Mouse (Mus musculus) MEL (cell line): ENCODE measurements around the gene Ccnb2. TPM values are rescaled to one million over a fixed set of nuclear protein-coding genes. Genes with fewer than 3 reads are reported as not detected.

Experiments used
- BHLHE40 ChIP-seq: IDR thresholded peaks from 2 replicates; pipeline ENCODE4 v1.6.1; 2012; ENCODE audit warnings: low read depth, mild to moderate bottlenecking, inconsistent platforms, low read length, improper control_type of control experiment, borderline replicate concordance
- CHD1 ChIP-seq: IDR thresholded peaks from 2 replicates; pipeline ENCODE4 v1.6.1; 2012; ENCODE audit warnings: low read depth, mild to moderate bottlenecking, inconsistent platforms, low read length, improper control_type of control experiment
- CTCF ChIP-seq, 3 experiments: IDR thresholded peaks in 2 of 3; conservative IDR thresholded peaks in 1 of 3; 2 replicates each; pipeline ENCODE4 v1.5.1; 2011 to 2012; ENCODE audit warnings: low read length in 3 of 3, low read depth in 2 of 3, mild to moderate bottlenecking in 2 of 3, improper control_type of control experiment in 1 of 3, inconsistent platforms in 1 of 3, mixed read lengths in 1 of 3, moderate library complexity in 1 of 3; ENCODE audit not compliant: control insufficient read depth in 1 of 3, insufficient read depth in 1 of 3, poor library complexity in 1 of 3, severe bottlenecking in 1 of 3
- E2F4 ChIP-seq: IDR thresholded peaks from 2 replicates; pipeline ENCODE4 v1.6.1; 2011; ENCODE audit warnings: low read depth, low read length, improper control_type of control experiment, borderline replicate concordance
- ELF1 ChIP-seq: IDR thresholded peaks from 2 replicates; pipeline ENCODE4 v1.6.1; 2014; ENCODE audit warnings: low read depth, mild to moderate bottlenecking, inconsistent platforms, low read length, improper control_type of control experiment, moderate library complexity
- EP300 ChIP-seq, 2 experiments: IDR thresholded peaks; 2 replicates each; pipeline ENCODE4 v1.6.1; 2011; ENCODE audit warnings: improper control_type of control experiment in 2 of 2, low read length in 2 of 2, low read depth in 1 of 2, mild to moderate bottlenecking in 1 of 2
- ETS1 ChIP-seq: IDR thresholded peaks from 2 replicates; pipeline ENCODE4 v1.6.1; 2012; ENCODE audit warnings: low read depth, mild to moderate bottlenecking, inconsistent platforms, low read length, improper control_type of control experiment, moderate library complexity
- GABPA ChIP-seq: IDR thresholded peaks from 2 replicates; pipeline ENCODE4 v1.6.1; 2012; ENCODE audit warnings: low read depth, mild to moderate bottlenecking, inconsistent platforms, low read length, improper control_type of control experiment, moderate library complexity
- GATA1 ChIP-seq: IDR thresholded peaks from 2 replicates; pipeline ENCODE4 v1.6.1; 2011; ENCODE audit warnings: low read depth, low read length, improper control_type of control experiment
- JUND ChIP-seq: IDR thresholded peaks from 2 replicates; pipeline ENCODE4 v1.6.1; 2011; ENCODE audit warnings: low read depth, mild to moderate bottlenecking, improper control_type of control experiment, low read length
- MAFK ChIP-seq: IDR thresholded peaks from 2 replicates; pipeline ENCODE4 v1.6.1; 2011; ENCODE audit warnings: low read depth, mild to moderate bottlenecking, low read length, improper control_type of control experiment, borderline replicate concordance
- MAX ChIP-seq: IDR thresholded peaks from 2 replicates; pipeline ENCODE4 v1.6.1; 2011; ENCODE audit warnings: low read length, improper control_type of control experiment
- MAZ ChIP-seq: IDR thresholded peaks from 2 replicates; pipeline ENCODE4 v1.6.1; 2012; ENCODE audit warnings: low read depth, mild to moderate bottlenecking, inconsistent platforms, low read length, improper control_type of control experiment
- MXI1 ChIP-seq: IDR thresholded peaks from 2 replicates; pipeline ENCODE4 v1.6.1; 2011; ENCODE audit warnings: mild to moderate bottlenecking, low read depth, low read length, improper control_type of control experiment
- MYB ChIP-seq: IDR thresholded peaks from 2 replicates; pipeline ENCODE4 v1.6.1; 2011; ENCODE audit warnings: mild to moderate bottlenecking, low read depth, low read length, improper control_type of control experiment
- NELFE ChIP-seq: IDR thresholded peaks from 2 replicates; pipeline ENCODE4 v1.6.1; 2011; ENCODE audit warnings: low read depth, low read length, improper control_type of control experiment
- POLR2AphosphoS2 ChIP-seq: IDR thresholded peaks from 2 replicates; pipeline ENCODE4 v1.6.1; 2011; ENCODE audit warnings: low read length, improper control_type of control experiment
- POLR2AphosphoS5 ChIP-seq: IDR thresholded peaks from 2 replicates; pipeline ENCODE4 v1.6.1; 2012; ENCODE audit warnings: low read depth, borderline replicate concordance, mild to moderate bottlenecking, inconsistent platforms, low read length, moderate library complexity, mixed read lengths
- RCOR1 ChIP-seq: IDR thresholded peaks from 2 replicates; pipeline ENCODE4 v1.6.1; 2012; ENCODE audit warnings: low read depth, mild to moderate bottlenecking, inconsistent platforms, low read length, improper control_type of control experiment
- SIN3A ChIP-seq: IDR thresholded peaks from 2 replicates; pipeline ENCODE4 v1.6.1; 2012; ENCODE audit warnings: low read length, improper control_type of control experiment, inconsistent platforms
- TAL1 ChIP-seq: IDR thresholded peaks from 2 replicates; pipeline ENCODE4 v1.6.1; 2012; ENCODE audit warnings: mild to moderate bottlenecking, inconsistent platforms, low read length, moderate library complexity, mixed read lengths
- TBP ChIP-seq: IDR thresholded peaks from 2 replicates; pipeline ENCODE4 v1.8.0; 2011; ENCODE audit warnings: low read depth, low read length, improper control_type of control experiment
- UBTF ChIP-seq: IDR thresholded peaks from 2 replicates; pipeline ENCODE4 v1.6.1; 2012; ENCODE audit warnings: low read depth, mild to moderate bottlenecking, inconsistent platforms, low read length, improper control_type of control experiment, moderate library complexity, borderline replicate concordance; ENCODE audit not compliant: insufficient read depth
- USF1 ChIP-seq: IDR thresholded peaks from 2 replicates; pipeline ENCODE4 v1.6.1; 2014; ENCODE audit warnings: low read depth, mild to moderate bottlenecking, inconsistent platforms, low read length, improper control_type of control experiment, moderate library complexity
- ZC3H11A ChIP-seq: IDR thresholded peaks from 2 replicates; pipeline ENCODE4 v1.6.1; 2012; ENCODE audit warnings: low read depth, mild to moderate bottlenecking, inconsistent platforms, low read length, improper control_type of control experiment
- ZKSCAN1 ChIP-seq: IDR thresholded peaks from 2 replicates; pipeline ENCODE4 v1.6.1; 2012; ENCODE audit warnings: low read depth, mild to moderate bottlenecking, inconsistent platforms, low read length, improper control_type of control experiment, moderate library complexity
- ZNF384 ChIP-seq: IDR thresholded peaks from 2 replicates; pipeline ENCODE4 v1.6.1; 2012; ENCODE audit warnings: low read depth, mild to moderate bottlenecking, inconsistent platforms, low read length, improper control_type of control experiment
- polyA plus RNA-seq, 2 experiments: library from polyadenylated mRNA; stranded (reverse) in 1 of 2; unstranded in 1 of 2; fragments of >175 nt in 1 of 2; fragments of >200 nt in 1 of 2; gene quantifications; 2 replicates each; pipeline versions ENCODE4 v1.2.1 to v1.2.4; 2012; ENCODE audit warnings: low replicate concordance in 2 of 2, low read depth in 1 of 2; ENCODE audit not compliant: insufficient read length in 2 of 2, insufficient read depth in 1 of 2, missing spikeins in 1 of 2
- total RNA-seq: library from RNA; depleted of rRNA; stranded (reverse); fragments of 300-350 nt; gene quantifications from 2 replicates; pipeline ENCODE4 v1.2.3, GENCODE M21; 2012

Gene Ccnb2
- total and polyA plus RNA-seq, 3 experiments = 86.5 to 128 (median 97.0) TPM

DNA sequence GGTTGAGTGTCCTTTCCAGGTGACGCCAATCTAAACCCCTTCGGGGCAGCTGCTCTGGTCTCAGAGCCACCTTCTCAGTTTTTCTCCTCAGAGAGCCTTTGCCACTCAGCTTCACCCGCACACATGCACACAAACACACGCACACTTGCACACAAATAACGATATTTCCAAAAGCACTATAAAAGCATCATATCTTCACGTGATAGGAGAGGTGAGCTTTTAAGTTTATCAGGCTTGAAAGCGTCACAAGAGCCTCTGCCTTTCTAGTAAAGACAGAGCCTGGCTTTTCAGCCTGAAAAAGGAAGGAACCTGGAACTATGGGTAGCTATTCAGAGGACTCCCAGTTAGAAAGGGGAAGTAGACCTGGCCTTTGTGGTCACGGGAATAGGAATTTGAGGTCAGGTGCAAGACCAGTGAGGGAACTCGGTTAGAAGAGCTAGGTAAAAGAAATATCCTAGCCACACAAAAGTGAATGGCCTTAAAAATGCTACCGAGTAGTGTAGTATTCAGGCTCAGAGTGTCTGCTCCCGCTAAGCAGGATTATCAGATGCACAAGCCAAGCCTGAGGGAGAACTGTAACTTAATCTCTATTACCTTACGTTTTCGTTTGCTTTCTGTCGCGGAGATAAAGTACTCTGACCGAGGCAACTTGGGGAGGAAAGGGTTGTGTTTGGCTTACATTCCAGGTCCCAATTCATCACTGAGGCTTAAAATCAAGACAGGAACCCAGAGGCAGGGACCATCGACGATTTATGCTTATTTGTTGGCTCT is 36.2 kb downstream of the Ccnb2 start (continued):
- no peak for TF ChIP-seq POLR2AphosphoS5
- TF ChIP-seq ZNF384 = no peak
- TF ChIP-seq TAL1 = peak; percentile 59
- TF ChIP-seq MYB = peak; percentile 46; the same call in 1 of the 2 replicates
- no peak for TF ChIP-seq TBP
- TF ChIP-seq POLR2AphosphoS2 = no peak
- peak; percentile 66 for TF ChIP-seq USF1
- peak; percentile 19 for TF ChIP-seq RCOR1
- TF ChIP-seq MAFK = no peak
- TF ChIP-seq UBTF = no peak
- TF ChIP-seq ELF1 = no peak
- peak; percentile 31; the same call in 1 of the 2 replicates for TF ChIP-seq NELFE
- TF ChIP-seq ETS1 = no peak
- 0 out of 2 replicates have a peak, but pooled peaks have one; percentile 18 for TF ChIP-seq MXI1
- TF ChIP-seq MAX = no peak
- TF ChIP-seq CHD1 = no peak
- peak; percentile 43; the same call in 1 of the 2 replicates for TF ChIP-seq SIN3A
- TF ChIP-seq ZKSCAN1 = no peak
- TF ChIP-seq JUND = no peak
- TF ChIP-seq EP300 (IDR thresholded peaks at IDR 0.05; ENCODE audit: low read depth in 1 of 2, low read length in 2 of 2) = peak; percentile 77 to 86
- no peak for TF ChIP-seq MAZ
- TF ChIP-seq E2F4 = no peak
- peak; percentile 78 for TF ChIP-seq GATA1
- TF ChIP-seq ZC3H11A = no peak
- TF ChIP-seq GABPA = no peak
- TF ChIP-seq CTCF (IDR thresholded peaks at IDR 0.05 in 2 of 3, conservative IDR thresholded peaks at IDR 0.05 in 1 of 3; ENCODE audit: control insufficient read depth in 1 of 3, insufficient read depth in 1 of 3, low read depth in 2 of 3, low read length in 3 of 3, poor library complexity in 1 of 3, severe bottlenecking in 1 of 3) = no peak
- TF ChIP-seq BHLHE40 = peak; percentile 66
